Comparison of ENCODE assay signal across 8 mouse cellular contexts in genomic region chr2:71389864-71390263, GRCm38 (mm10). TPM values are rescaled to one million over a fixed set of nuclear protein-coding genes. Genes with fewer than 3 reads are reported as not detected.
DNase-seq lines count a peak whose midpoint lies in the region; ATAC-seq and TF ChIP-seq lines count a peak whose summit lies in the region.

No protein-coding gene starts in this region.

- DNase-seq in testis, postnatal 14 days (ENCODE audit: low spot score), result no peak
- DNase-seq in urinary bladder, postnatal 4 days (ENCODE audit: low spot score in 2 of 2), result no peak
- DNase-seq in thymus, adult 18-20 months, result no peak
- DNase-seq in thymus, postnatal 4 days, result no peak

- TF ChIP-seq CTCF in testis, adult 2 months (IDR thresholded peaks at IDR 0.05; ENCODE audit: control insufficient read depth, insufficient read depth, insufficient replicate concordance, low read depth, low read length), result no peak

- peak overlapping the region; percentile 90 for H3K4me3 ChIP-seq in testis, adult 2 months (ENCODE audit: control insufficient read depth, low read depth, low read length)
- peak overlapping the region; percentile 94 for H3K4me3 ChIP-seq in forebrain, embryonic 12.5 days (replicated peaks)
- H3K4me3 ChIP-seq in liver, embryonic 15.5 days (replicated peaks), result peak overlapping the region; percentile 83

- ATAC-seq in forebrain, embryonic 12.5 days (ENCODE audit: low FRiP score), result no peak
- no peak for ATAC-seq in liver, embryonic 15.5 days (ENCODE audit: insufficient read depth)
- no peak for ATAC-seq in cerebellum, adult (ENCODE audit: insufficient number of reproducible peaks, low FRiP score, low TSS enrichment)

- H3K9me3 ChIP-seq in forebrain, embryonic 12.5 days, result no peaks in the 10 kb centered on the region
- H3K9me3 ChIP-seq in liver, embryonic 15.5 days (replicated peaks), result no peaks in the 10 kb centered on the region

- no peaks in the 10 kb centered on the region for H3K36me3 ChIP-seq in testis, adult 2 months (ENCODE audit: control insufficient read depth, insufficient read depth, low read length)
- H3K36me3 ChIP-seq in forebrain, embryonic 12.5 days (replicated peaks), result peaks cover 32% of the 10 kb centered on the region
- peaks cover 33% of the 10 kb centered on the region for H3K36me3 ChIP-seq in liver, embryonic 15.5 days (replicated peaks)

- H3K27ac ChIP-seq in testis, adult 2 months (ENCODE audit: control insufficient read depth, insufficient read depth, low read depth, low read length), result no peak overlapping the region; the same call in 1 of the 2 replicates
- no peak overlapping the region; the same call in 1 of the 2 replicates for H3K27ac ChIP-seq in forebrain, embryonic 12.5 days
- peak overlapping the region; percentile 76 for H3K27ac ChIP-seq in liver, embryonic 15.5 days (replicated peaks)

- 72% methylated on average over 9 of the region's 9 CpGs for WGBS in forebrain, embryonic 12.5 days
- WGBS in liver, embryonic 15.5 days (ENCODE audit: insufficient replicate concordance), result 13% methylated on average over 9 of the region's 9 CpGs

- peak overlapping the region; percentile 79 for H3K4me2 ChIP-seq in forebrain, embryonic 12.5 days
- H3K4me2 ChIP-seq in liver, embryonic 15.5 days, result peak overlapping the region; percentile 76

- no peak for TF ChIP-seq POLR2A in testis, adult 2 months (IDR thresholded peaks at IDR 0.05; ENCODE audit: control insufficient read depth, low read depth, low read length)

- peak overlapping the region; percentile 80 for H3K9ac ChIP-seq in forebrain, embryonic 12.5 days
- peak overlapping the region; percentile 77 for H3K9ac ChIP-seq in liver, embryonic 15.5 days

- no peaks in the 10 kb centered on the region for H3K27me3 ChIP-seq in testis, adult 2 months (ENCODE audit: control insufficient read depth, insufficient read depth, low read length)
- no peaks in the 10 kb centered on the region for H3K27me3 ChIP-seq in forebrain, embryonic 12.5 days
- no peaks in the 10 kb centered on the region for H3K27me3 ChIP-seq in liver, embryonic 15.5 days

- peaks cover 7% of the 10 kb centered on the region for H3K4me1 ChIP-seq in testis, adult 2 months (ENCODE audit: control insufficient read depth, insufficient read depth, low read length)
- peaks cover 14% of the 10 kb centered on the region for H3K4me1 ChIP-seq in forebrain, embryonic 12.5 days
- peaks cover 26% of the 10 kb centered on the region for H3K4me1 ChIP-seq in liver, embryonic 15.5 days (replicated peaks)

RNA-seq across cellular contexts. Expression of gene Hat1, which starts 1.1 kb away (rescaled TPM):
- 12.7 and 20.1 TPM in 2 replicates for polyA plus RNA-seq in testis, adult 2 months (2012; rRNA removed)
- polyA plus RNA-seq in forebrain, embryonic 12.5 days (2016; fragmentation: Nextera tagmentation; extraction: Ambion mirVana), result 176 and 178 TPM in 2 replicates
- polyA plus RNA-seq in liver, embryonic 15.5 days (2015; fragmentation: Nextera tagmentation; extraction: Ambion mirVana), result 94.9 and 107 TPM in 2 replicates

RNA-seq across cellular contexts. Expression of gene Slc25a12, which starts 22.3 kb away (rescaled TPM):
- polyA plus RNA-seq in testis, adult 2 months (2012; rRNA removed), result 3.2 and 3.7 TPM in 2 replicates
- polyA plus RNA-seq in forebrain, embryonic 12.5 days (2016; fragmentation: Nextera tagmentation; extraction: Ambion mirVana), result 53.8 and 61.2 TPM in 2 replicates
- polyA plus RNA-seq in liver, embryonic 15.5 days (2015; fragmentation: Nextera tagmentation; extraction: Ambion mirVana), result 25.5 and 25.6 TPM in 2 replicates
